Mouse (Mus musculus): Measurements from ENCODE around the gene Cxcl10.

Gene Cxcl10

GRCm38 (mm10) chr5:92369151-92369994, 20.7 kb upstream of the Cxcl10 start:
- 37% methylated on average over 13 of the region's 13 CpGs for WGBS

- 44% methylated on average over 10 of the region's 10 CpGs for WGBS
These were observed 19.7 kb upstream of the Cxcl10 start for GRCm38 (mm10) chr5:92368392-92368791.

- WGBS: 96% methylated on average over 6 of the region's 6 CpGs
These were observed 17.9 kb upstream of the Cxcl10 start for GRCm38 (mm10) chr5:92366565-92366964.

- WGBS: 91% methylated on average over 11 of the region's 11 CpGs
These were observed 16.5 kb upstream of the Cxcl10 start for GRCm38 (mm10) chr5:92365146-92365705.

- WGBS: 84% methylated on average over 5 of the region's 5 CpGs
These were observed 15.3 kb upstream of the Cxcl10 start for GRCm38 (mm10) chr5:92364011-92364410.

- WGBS: 44% methylated on average over 4 of the region's 4 CpGs
These were observed 14.5 kb upstream of the Cxcl10 start for GRCm38 (mm10) chr5:92363179-92363578.

GRCm38 (mm10) chr5:92358767-92359455, 10.2 kb upstream of the Cxcl10 start:
- 81% methylated on average over 11 of the region's 11 CpGs for WGBS

GRCm38 (mm10) chr5:92358033-92358432, 9.3 kb upstream of the Cxcl10 start:
- 65% methylated on average over 12 of the region's 12 CpGs for whole genome bisulfite sequencing

GRCm38 (mm10) chr5:92353517-92353916, 4.8 kb upstream of the Cxcl10 start:
- WGBS: 54% methylated on average over 11 of the region's 11 CpGs

- WGBS: 89% methylated on average over 4 of the region's 4 CpGs
These were observed 4.0 kb upstream of the Cxcl10 start for GRCm38 (mm10) chr5:92352716-92353115.

- WGBS: 89% methylated on average over 7 of the region's 7 CpGs
These were observed 1.0 kb upstream of the Cxcl10 start for GRCm38 (mm10) chr5:92349731-92350130.

GRCm38 (mm10) chr5:92345006-92345405, 3.7 kb downstream of the Cxcl10 start:
- WGBS: 93% methylated on average over 8 of the region's 8 CpGs

GRCm38 (mm10) chr5:92340606-92341005, 8.1 kb downstream of the Cxcl10 start:
- WGBS: 80% methylated on average over 4 of the region's 4 CpGs

GRCm38 (mm10) chr5:92336743-92337142, 11.9 kb downstream of the Cxcl10 start:
- WGBS: 81% methylated on average over 3 of the region's 3 CpGs

GRCm38 (mm10) chr5:92332359-92332840, 16.3 kb downstream of the Cxcl10 start:
- WGBS: 11% methylated on average over 9 of the region's 9 CpGs

- WGBS: 86% methylated on average over 17 of the region's 17 CpGs
These were observed 16.9 kb downstream of the Cxcl10 start, which contains the start of gene Art3 for GRCm38 (mm10) chr5:92331635-92332338. Gene Art3, plus strand, starts transcription at chr5:92331827.

GRCm38 (mm10) chr5:92331122-92331521, 17.6 kb downstream of the Cxcl10 start:
- WGBS: 89% methylated on average over 12 of the region's 12 CpGs

- WGBS: 88% methylated on average over 7 of the region's 7 CpGs
These were observed 20.8 kb downstream of the Cxcl10 start, which contains the start of gene Cxcl9 for GRCm38 (mm10) chr5:92327929-92328328. Gene Cxcl9, minus strand, starts transcription at chr5:92328079.

- WGBS: 84% methylated on average over 6 of the region's 6 CpGs
These were observed 21.3 kb downstream of the Cxcl10 start for GRCm38 (mm10) chr5:92327367-92327766.

GRCm38 (mm10) chr5:92323264-92323663, 25.4 kb downstream of the Cxcl10 start:
- WGBS: 70% methylated on average over 5 of the region's 5 CpGs

- WGBS: 96% methylated on average over 4 of the region's 4 CpGs
These were observed 26.1 kb downstream of the Cxcl10 start for GRCm38 (mm10) chr5:92322612-92323011.
